Mouse (Mus musculus) urinary bladder, adult 2 months (tissue): Measurements from ENCODE around the gene Gm20696. TPM values are rescaled to one million over a fixed set of nuclear protein-coding genes. Genes with fewer than 3 reads are reported as not detected.

Experiments used
- DNase-seq: peaks from one replicate; pipeline ENCODE4 v3.0.0; 2022; ENCODE audit warnings: low spot score
- polyA plus RNA-seq: library from polyadenylated mRNA; depleted of rRNA; stranded (reverse); fragments of >200 nt; gene quantifications from 2 replicates; pipeline ENCODE4 v1.2.3, GENCODE M21; 2012; rRNA removed

Gene Gm20696
- polyA plus RNA-seq: 1.2 and 2.5 TPM in 2 replicates

DNA sequence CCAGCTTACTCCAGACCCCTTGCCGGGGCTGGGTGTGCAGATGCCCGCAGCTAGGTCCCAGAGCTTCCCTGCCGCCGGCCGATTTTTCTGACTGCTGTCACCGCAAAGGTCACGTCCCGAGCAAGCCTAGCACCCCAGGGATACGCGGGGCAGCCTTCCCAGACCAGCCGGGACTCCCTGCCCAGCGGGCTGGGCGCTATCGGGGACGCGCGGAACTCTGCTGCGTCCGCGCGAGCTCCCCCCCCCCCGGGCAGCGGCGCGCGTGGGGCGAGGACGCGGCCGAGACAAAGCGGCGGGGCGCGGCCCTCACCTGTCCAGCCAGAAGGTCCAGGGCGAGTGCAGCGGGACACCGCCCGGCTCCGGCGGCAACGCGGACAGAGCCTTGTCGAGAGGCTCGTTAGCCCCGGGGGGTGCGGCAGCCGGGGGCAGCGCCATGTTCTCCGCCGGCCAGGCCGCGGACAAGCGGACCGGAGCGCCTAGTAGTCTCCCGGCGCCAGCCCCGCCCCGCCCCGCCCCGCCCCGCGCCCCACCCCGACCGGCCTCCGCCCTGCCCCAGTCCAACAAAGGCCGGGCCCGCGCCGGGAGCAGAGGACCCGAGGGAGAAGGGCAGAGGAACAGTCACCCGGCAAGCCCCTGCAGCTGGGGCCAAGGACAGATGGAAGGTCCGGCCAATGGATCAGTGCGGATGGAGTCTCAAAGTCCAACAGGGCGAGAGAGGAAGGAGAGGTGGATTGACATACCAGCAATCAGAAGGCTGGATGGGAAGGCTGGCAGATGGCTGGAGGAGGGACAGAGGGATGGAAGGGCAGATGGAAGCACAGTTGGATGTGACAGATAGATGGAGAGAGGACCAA lies at the start of gene Gm20696, which contains the start of gene Eif4e3:
Gene Gm20696, minus strand, starts transcription at position 480 of the 854 bp plus-strand sequence.
Gene Eif4e3, minus strand, starts transcription at position 454 of the 854 bp plus-strand sequence.
- peak; percentile 61 for DNase-seq

DNA sequence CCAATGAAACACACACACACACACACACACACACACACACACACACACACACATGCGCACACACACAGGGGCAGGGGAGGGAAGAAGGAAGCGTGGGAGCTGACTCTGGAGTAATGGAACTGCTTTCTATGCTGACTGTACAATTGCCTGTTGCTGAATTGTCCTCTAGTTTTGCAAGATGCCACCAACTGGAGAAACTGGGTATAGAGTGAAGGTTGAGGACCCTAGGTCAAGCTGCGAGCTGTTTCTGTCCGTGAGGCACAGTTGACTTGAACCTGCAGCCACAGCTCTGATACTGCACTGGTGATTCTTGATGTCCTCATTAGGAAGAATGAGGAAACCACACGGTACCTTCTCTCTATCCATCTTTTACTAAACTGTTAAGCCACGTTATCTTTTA lies 49.3 kb upstream of the Gm20696 start:
- DNase-seq: no peak

DNA sequence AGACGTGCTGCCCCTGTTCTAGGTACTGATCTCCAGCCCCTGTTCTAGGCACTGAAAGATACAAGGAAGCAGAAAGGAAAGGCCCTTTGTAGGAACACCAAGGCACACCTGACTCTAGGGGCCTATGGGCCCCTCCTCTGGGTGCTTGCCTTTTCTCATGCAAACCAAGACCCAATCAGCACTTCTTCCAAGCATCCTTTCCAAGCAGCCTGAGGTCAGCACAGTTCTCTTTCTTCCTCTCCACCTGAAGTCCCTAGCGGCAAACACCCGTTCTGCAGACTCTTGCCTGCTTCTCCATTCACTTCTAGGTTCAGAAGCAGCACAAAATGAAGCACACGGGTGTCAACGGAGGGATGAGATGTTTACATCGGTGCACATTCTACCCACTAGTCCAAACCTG lies 48.6 kb upstream of the Gm20696 start:
- no peak for DNase-seq

DNA sequence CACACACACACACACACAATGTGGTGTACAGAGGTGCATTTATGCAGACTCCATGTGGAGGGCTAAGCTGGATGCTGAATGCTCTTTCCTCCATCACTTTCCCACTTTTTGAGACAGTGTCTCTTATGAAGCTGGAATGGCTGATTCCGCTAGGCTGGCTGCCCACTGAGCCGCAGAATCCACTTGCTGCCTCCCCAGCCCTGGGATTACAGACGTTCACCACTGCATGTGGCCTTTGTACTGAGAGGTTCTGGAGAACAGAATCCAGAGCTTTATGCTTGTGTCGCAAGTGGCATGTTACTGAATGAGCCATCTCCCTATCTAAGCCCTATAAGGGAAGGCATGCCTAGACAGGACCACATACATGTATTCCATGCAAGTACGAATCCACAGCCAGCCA lies 46.7 kb upstream of the Gm20696 start:
- no peak for DNase-seq

DNA sequence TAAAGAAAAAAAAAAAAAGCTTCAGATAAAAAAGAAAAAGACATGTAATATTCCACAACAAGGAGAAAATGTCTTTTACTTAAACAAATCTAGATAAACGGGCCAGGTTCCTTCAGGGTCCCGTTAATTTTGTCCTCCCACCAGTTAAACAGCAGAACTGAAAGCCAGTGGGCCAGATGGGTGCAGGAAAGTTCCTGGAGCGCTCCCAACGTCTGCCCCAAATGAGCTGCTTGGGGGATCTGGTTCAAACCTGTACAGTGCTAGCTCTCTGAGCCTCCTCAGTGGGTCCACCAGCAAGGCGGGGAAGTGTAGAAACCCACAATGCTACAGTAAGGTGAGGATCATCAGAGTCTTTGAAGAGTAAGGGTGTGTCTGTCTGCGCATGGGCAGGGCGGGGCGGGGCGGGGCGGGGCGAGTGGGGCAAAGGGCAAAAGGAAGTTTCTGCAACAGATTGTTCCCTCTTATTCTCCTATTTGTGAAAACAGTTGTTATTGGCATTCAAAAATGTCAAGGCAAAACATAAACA lies 45.0 kb upstream of the Gm20696 start:
- DNase-seq: no peak

DNA sequence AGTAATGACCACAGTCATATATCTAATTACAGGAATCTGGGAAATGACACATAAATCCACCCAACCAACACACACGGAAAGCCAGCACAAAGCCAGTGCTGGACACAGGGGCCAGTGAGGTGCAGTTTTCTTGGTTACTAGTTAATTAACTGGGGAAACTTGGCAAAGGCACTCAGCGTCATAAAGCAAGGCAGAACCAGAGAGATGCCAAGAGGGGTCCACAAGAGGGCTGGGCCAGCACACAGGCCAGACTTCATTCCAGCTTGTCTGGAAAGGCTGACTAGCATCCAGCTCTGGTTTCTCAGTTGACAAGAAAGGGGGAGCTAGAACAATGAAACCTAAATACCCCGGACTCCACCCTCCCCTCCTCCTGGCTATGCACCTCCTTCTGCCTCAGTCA lies 33.9 kb upstream of the Gm20696 start:
- DNase-seq: no peak

DNA sequence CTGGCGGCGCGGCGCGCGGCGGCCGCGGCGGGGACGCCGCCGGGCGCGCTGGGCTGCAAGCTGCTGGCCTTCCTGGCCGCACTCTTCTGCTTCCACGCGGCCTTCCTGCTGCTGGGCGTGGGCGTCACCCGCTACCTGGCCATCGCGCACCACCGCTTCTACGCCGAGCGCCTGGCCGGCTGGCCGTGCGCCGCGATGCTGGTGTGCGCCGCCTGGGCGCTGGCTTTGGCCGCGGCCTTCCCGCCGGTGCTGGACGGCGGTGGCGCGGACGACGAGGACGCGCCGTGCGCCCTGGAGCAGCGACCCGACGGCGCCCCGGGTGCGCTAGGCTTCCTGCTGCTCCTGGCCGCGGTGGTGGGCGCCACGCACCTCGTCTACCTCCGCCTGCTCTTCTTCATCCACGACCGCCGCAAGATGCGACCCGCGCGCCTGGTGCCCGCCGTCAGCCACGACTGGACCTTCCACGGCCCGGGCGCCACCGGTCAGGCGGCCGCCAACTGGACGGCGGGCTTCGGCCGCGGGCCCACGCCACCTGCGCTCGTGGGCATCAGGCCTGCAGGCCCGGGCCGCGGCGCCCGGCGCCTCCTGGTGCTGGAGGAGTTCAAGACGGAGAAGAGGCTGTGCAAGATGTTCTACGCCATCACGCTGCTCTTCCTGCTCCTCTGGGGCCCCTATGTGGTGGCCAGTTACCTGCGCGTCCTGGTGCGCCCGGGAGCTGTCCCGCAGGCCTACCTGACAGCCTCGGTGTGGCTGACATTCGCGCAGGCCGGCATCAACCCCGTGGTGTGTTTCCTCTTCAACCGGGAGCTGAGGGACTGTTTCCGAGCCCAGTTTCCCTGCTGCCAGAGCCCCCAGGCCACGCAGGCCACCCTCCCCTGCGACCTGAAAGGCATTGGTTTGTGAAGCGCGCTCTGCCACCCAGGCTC lies 26.6 kb upstream of the Gm20696 start:
- DNase-seq: peak; percentile 29

DNA sequence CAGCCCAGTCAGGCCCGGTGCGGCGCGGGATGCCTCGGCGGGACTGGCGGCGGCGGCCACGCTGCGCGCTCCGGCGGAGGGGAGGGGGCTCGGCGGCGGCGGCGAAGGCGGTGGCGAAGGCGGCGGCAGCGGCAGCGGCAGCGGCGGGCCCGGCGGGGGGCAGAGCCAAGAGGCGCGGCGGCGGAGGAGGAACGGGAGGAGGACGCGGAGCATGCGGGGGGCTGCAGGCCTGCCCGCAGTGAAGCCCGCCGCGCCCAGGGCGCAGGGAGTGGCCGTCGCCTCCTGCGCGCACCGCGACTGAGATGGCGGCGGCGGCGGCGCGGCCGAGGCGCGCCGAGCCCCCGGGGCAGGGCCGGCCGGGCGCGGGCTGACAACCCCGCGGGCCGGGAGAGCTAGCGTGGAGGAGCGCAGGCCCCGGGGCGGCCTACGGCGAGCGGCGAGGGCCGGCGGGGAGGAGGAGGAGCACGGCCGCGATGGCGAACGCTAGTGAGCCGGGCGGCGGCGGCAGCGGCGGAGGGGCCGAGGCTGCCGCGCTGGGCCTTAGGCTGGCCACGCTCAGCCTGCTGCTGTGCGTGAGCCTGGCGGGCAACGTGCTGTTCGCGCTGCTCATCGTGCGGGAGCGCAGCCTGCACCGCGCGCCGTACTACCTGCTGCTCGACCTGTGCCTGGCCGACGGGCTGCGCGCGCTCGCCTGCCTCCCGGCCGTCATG lies 25.8 kb upstream of the Gm20696 start, which contains the start of gene Gpr27:
Gene Gpr27, plus strand, starts transcription at position 474 of the 710 bp plus-strand sequence.
- peak; percentile 41 for DNase-seq

DNA sequence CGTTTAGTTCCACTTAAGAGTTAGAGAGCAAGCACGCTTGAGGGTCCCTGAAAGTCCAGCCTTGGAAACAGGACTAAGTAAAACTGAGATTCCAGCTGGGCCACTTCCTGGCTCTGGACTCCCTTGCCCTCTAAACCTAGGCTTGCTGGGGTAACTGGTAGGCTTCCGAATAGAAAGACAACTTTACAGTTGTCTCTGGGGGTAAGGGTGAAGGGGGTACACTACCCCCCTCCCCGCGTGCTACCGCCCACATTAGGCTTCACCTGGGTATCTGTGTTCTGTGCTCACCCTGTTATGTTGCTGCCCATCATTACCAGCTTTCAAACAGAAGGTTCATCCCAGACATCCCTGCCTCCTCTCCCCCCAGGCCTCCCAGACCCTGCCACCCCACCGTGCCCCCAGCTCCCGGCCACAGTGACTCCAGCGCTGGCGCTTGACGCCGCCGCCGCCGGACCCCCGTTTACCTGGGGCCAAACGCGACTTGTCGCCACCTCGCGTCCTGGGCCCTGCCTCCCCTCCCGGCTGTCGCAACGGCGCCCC lies 25.1 kb upstream of the Gm20696 start:
- no peak for DNase-seq

DNA sequence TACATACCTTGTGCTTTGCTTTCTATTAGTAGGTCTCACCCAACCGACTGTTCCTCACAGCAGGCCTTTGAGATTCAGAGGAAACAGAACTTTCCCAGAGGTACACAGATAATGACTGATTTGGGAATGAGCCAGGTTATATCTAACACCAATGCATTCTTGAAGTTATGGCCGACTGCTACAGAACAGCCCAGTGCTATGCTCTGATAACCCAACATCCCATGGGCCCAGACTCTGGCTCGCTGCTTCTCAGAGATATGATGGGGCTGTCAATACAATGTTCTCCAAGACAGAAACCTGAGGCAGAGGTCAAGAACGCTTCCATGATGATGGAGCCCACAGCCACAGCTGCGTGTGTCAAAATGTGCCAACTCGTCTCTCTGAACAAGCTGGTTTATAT lies 21.9 kb upstream of the Gm20696 start:
- no peak for DNase-seq

DNA sequence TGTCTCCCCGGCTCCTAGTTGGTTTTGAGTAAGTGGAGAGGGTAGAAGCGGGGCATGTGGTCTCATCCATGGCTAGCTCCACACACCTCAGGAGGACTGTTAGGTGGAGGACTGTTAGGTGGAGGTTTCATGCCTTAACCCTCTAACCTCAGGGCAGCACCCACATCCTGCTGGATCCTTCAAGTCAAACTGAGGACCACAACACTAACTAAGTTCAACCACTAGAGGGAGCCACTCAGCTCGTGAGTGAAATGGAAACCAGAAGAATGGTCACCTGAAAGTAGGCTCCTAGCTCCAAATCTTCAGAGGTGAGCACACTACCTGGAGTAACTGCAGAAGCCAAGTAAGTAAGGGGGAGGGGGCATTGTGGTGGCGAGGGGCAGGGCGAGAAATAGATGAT lies 18.3 kb upstream of the Gm20696 start:
- no peak for DNase-seq

DNA sequence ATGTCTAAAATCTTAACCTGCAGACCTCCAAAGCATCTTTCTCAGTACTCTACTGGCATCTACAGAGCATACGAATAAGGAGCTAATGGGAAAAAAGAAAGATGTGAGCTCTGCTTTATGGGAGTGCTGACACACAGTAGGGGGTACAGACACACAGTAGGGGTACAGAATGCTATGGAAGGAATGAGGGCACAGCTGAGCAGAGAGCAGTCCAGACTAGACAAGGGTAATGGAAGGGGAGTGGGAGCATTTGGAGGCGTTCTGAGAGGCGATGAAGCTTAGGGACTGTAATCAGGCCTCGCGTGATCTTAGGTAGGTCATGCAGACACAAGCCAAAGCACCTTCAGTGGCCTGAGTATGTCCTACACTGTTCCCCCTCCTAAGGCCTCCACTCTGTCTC lies 17.4 kb upstream of the Gm20696 start:
- no peak for DNase-seq

DNA sequence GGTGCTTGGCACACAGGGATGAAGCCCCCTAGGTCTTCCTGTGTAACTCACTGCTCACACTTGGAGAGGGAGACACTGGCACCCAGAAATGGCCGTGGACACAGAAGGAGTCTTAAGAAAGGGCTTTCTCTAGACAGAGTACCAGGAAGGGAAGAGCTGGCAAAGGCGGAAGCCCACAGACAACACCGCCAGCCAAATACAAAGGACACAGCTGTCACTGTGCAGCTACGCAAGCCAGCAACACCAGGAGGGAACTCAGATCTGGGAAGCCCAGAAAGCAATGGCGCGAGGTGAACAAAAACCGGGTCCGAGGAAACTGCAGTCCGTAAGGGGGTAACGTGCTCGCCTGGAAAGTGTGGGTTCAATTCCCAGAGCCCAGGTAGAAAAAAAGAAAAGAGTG lies 11.5 kb upstream of the Gm20696 start:
- no peak for DNase-seq

DNA sequence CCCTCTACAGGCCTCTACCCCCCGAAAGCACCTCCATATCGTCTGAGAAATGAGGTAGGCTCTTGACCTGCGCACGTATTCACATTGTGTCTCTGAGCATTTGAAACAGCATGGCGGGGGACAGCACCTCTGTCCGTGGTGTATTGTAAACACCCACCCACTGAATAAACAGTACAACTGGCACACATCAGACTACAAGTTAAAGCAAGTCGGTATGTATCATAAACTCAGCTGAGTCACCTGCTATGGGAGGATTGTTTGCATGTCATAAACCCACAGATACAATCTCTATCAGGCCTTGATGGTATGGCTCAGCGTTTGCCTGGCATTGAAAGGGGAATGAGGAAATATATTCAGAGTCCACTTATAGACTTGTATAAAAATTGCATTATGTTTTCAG lies 10.7 kb upstream of the Gm20696 start:
- DNase-seq: no peak

DNA sequence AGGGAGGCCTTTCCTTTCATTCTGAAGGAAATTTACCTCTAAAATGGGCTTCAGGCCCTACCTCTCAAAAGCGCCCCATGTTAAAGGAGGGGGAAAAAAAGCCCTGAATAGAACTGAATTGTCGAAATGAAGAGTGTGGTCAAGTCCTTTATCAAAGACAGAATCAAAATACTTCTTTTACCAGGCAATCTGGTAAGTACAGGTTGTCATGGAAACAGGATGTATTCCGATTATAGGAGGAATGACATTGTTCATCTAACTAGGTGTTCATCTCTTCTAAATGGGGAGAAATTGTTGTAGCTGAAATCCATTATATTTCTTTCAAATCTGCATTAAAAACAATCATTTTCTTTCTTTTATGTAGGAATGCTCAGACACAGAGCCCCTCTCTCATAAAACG lies 7.9 kb upstream of the Gm20696 start:
- DNase-seq: no peak

DNA sequence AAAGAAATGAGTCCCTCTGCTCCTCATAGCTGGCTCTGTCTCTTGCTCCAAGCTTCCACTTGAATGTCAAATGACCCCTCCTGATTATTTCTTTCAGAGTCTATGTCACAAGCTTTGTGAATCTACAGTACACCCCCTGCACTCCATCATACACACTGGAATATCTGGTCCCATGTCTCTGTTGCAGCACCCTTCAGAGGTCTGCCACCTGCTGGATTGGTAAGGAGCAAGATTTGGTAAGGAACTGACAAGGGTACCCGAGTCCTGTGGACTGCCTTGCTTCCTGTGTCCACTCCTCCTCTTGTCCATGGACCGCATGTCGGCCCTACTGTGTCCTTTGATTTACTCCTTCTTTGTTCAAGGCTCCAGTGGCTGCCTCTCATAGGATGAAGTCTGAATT lies 5.2 kb upstream of the Gm20696 start:
- no peak for DNase-seq

DNA sequence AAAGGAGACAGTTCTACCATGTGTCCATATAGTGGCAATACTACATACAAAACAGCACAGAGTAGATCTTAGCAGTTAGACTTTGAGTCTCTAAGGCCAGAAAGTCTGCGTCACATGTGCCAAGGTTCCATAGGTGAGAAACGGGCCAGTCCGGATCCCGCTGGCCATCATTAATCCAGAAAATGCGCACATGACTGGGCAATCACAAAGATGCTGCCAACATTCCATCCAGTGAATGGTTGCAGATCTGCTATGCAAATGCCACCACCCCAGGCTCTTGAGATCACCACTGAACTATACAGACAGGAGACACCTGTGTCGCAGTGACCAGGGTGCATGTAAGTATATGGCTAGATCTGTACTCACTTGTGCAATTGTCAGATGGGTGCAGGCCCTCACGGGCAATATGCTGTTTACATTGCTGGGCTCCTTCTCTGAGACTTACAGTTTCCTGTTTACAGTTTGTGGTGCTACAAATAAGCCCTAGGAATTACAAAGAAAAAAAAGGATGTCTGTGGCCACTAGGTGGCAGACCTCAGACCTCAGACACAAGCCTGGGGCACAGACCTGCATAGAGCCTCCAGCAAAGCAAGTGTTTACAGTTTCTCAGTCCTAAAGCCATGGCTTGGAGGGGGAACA lies 4.0 kb upstream of the Gm20696 start:
- DNase-seq: no peak

DNA sequence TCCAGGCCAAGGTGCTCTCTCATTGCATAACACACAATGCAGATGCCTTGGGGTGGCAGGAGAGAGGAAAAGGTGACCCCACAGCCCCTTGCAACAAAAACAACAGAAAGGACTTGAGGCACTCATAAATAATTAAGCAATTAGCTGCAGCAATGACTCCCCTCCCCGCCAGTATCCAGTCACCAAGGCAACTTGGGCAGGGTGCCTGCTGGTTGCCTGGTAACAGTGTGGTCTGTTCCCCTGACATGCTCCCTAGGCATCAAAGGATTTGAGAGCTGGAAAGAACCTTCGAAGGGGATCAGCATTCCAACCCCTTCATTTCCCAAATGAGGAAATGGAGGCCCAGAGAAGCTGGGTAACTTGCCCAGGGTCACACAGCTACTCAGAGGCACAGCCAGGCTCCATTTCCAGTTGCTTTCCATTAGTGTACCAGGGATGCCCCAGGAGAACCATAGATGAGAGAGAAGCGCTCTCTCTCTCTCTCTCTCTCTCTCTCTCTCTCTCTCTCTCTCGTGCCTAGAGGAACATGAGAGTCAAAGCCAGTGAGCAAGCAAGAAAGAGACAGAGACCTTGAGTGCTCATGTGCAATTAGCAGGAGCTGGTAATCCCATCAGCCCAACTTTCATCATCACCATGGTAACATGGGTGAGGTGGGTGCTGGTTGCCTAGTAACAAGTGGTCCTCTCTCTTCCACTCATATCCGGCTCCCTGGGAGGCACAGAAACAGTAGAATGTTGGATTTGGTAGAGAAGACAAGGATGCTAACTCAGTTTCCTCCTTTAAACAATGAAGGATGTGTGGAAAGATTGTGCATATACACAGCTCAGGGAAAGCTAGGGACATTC lies 3.1 kb upstream of the Gm20696 start:
- DNase-seq: no peak

DNA sequence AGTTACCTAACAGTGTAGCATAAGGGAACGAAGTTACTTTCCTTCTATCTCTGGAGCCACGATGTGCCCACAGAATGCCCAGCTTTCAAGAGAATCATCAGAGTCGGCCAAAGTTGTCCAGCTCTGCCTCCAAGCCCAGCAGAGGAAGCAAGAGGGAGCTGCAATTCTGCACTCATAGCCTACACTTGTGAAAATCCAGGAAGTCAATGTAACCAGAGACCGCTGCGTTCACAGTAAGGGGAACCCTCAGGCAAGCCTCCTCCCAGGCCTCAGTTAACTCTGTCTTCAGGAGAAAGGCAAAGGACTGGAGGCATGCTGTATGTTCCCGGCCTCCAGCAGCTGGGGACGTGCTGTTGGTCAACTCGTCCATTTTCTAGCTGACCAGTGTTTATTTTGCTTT lies 693 bp upstream of the Gm20696 start:
- DNase-seq: no peak
